Mouse (Mus musculus) brown adipose tissue, adult 24 weeks (tissue): Measurements from ENCODE around the gene Knstrn. TPM values are rescaled to one million over a fixed set of nuclear protein-coding genes. Genes with fewer than 3 reads are reported as not detected.

Experiments used
- H3K27ac ChIP-seq: fragments of 200-500 bp; replicated peaks from 2 replicates; pipeline ENCODE4 v1.5.1; 2012; ENCODE audit warnings: low read depth, mild to moderate bottlenecking, low read length
- H3K4me1 ChIP-seq: fragments of 200-500 bp; 2 replicates; pipeline ENCODE4 v1.6.1; 2012; ENCODE audit warnings: low read length, mixed read lengths; ENCODE audit not compliant: control insufficient read depth, insufficient read depth, insufficient read length
- H3K4me3 ChIP-seq: fragments of 200-500 bp; 2 replicates; pipeline ENCODE4 v1.5.1; 2012; ENCODE audit warnings: low read depth, mild to moderate bottlenecking, low read length, moderate library complexity; ENCODE audit not compliant: insufficient read depth
- polyA plus RNA-seq: library from polyadenylated mRNA; stranded (reverse); fragments of >200 nt; gene quantifications from 2 replicates; pipeline ENCODE4 v1.2.4, GENCODE M21; 2012; ENCODE audit not compliant: missing spikeins, insufficient read depth, insufficient read length

Knstrn gene
- polyA plus RNA-seq, 1 experiment, result 1.5 TPM

DNA sequence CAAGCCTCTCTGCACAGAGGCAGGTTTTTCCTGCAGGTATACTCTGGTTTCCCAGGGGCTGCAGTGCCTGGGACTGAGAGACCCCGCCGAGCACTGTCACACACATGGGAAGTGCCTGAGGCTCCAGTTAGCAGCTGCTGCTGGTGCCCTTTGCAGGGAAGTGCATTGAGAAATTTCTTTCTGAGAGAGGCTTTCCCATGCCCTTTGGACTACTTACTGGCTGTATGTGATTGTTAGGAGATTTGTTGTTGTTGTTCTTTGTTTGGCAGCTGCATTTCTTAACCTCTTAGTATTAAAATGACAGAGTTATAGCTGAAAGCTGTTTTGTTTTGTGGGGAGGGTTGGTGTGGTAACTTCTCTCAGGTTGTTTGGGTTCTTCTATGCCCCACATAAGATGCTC lies 2.9 kb upstream of the Knstrn start:
- Histone ChIP-seq H3K4me3 (no peak overlapping the region), H3K4me1 (no peaks in the 10 kb centered on the region; the same call in 1 of the 2 replicates), H3K27ac (no peak overlapping the region)

DNA sequence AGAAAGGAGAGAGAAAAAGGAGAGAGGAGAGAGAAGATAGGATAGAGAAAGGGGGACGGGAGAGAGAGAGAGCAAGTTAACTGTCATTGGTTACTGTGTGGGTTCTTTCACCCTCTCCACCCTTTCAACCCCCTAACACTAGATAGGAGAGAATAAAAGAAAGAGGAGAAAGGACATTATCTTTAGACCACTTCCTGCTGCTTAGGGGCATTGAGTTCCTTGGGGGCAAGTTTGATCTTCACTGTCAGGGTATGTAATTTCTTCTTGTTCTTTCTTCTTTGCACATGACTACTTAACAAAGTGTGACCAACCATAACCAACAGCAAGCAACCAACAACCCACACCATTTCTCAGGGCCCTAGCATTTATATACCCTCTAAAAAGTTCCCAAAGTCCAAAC lies 1.1 kb upstream of the Knstrn start:
- Histone ChIP-seq H3K27ac (no peak overlapping the region), H3K4me1 (no peaks in the 10 kb centered on the region; the same call in 1 of the 2 replicates), H3K4me3 (no peak overlapping the region)

DNA sequence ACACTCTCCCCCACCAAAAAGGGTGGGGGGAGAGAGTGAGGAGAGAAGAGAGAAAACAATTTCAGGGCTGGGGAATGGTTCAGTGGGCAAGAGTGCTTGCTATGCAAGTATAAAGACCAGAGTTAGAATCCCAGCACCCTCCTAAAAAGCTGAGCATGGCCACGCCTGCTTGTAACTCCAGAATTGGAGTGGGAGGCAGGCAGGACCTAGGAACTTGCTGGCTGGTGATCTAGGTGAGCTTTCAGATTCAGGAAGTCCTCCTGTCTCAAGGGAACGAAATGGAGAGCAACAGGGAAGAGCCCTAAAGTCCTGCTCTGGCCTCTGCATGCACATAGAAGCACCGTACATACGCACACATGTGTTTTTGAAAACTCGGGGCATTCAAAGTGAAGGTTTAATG lies 9.0 kb downstream of the Knstrn start:
- no peaks in the 10 kb centered on the region for H3K4me1 ChIP-seq
- H3K27ac ChIP-seq, result no peak overlapping the region
- H3K4me3 ChIP-seq, result no peak overlapping the region

DNA sequence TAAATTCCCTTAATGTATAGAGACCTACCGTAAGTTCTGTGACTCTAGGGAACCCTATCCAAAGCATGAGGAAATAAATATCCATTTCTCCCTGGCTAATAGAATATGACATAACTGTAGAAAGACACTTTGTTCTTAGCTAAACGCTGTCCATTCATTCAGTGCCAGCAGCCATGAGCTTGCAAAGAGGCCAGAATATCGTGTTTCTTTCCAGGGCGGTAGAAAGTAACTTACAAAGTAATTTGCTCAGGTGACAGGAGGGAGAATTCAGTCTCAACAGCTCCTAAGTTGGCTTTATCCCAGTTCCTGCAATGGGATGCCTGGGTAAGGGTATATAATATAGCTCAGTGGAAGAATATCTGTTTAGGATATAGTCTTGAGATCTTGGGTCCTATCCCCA lies 10.6 kb downstream of the Knstrn start:
- H3K27ac ChIP-seq, result no peak overlapping the region
- no peaks in the 10 kb centered on the region for H3K4me1 ChIP-seq
- H3K4me3 ChIP-seq, result no peak overlapping the region

DNA sequence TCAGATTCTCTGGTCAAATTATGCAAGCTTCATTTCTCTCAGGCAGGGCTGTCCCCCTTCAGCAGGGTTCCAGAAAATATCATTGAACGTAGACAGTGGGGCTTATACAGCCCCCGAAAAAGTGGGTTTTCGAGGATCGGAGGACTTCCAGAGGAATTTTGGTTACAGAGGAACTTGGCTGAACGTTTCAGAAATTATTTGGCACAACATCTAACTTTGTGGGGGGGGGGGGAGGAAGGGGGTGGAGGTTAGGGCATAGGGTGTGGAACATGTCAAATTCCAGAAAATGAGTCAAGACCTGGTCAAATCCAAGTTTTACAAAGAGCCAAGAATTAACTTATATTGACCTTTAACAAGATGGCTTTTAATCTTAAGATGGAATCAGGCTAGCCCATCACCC lies 15.3 kb downstream of the Knstrn start:
- Histone ChIP-seq H3K4me3 (no peak overlapping the region), H3K27ac (no peak overlapping the region), H3K4me1 (no peaks in the 10 kb centered on the region)

DNA sequence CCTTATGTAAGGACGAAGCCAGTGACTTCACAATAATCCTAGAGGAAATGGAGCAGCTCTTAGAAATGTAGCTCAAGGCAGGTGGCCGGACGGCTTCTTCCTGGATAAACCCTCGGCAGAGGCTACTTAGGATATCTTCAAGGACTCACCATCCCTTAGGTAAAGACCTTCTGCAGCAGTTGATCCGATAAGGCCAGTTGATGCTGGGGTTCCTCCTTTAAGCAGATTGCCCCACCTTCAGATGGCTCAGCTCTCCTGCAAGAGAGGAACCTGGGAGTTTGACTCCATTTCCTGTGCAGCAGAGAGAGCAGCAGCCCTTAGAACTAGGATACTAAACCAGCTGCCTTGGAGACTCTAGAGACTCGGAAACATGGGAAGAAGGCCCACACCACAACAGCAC lies 20.3 kb downstream of the Knstrn start:
- H3K27ac ChIP-seq, result no peak overlapping the region
- no peak overlapping the region for H3K4me3 ChIP-seq
- H3K4me1 ChIP-seq, result no peaks in the 10 kb centered on the region

DNA sequence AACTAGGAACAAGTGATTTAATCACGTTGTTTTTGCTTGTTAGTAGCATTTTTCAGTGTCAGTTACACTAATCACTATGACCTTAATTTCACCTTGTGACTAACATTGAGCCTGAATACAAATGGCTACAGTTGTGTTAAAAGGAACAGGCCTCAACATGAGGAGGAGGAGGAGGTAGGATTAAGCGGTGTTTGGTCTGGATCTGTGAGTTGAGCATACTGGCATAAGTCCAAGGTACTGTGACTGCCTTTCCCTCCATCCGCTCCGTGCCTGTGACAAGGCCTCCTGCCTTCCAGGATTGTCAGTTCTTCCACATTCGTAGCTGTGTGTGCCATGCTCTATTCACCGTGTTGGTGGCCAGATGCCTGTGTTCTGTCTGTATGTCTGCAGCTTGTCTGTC lies 21.3 kb downstream of the Knstrn start:
- Histone ChIP-seq H3K27ac (no peak overlapping the region), H3K4me3 (no peak overlapping the region), H3K4me1 (no peaks in the 10 kb centered on the region)

DNA sequence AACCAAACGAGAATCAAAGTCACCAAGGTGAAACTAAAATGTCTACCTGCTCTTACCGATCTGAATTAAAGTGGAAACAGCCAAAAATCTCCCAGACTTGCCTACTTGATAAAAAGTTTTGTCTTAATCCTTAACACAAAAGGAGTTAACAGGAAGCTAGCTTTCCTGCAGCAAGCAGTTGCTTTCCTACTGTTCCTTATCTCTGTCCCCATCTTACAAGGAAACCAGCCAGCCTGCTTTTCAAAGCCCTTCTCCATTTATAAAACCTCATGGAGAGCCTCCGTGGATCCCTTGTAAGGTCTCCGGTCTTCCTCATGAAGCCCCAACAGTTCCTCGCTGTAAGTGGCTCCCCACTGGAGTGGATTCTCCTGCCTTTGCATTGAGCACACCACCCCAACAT lies 24.5 kb downstream of the Knstrn start:
- Histone ChIP-seq H3K4me3 (no peak overlapping the region), H3K4me1 (no peaks in the 10 kb centered on the region)

DNA sequence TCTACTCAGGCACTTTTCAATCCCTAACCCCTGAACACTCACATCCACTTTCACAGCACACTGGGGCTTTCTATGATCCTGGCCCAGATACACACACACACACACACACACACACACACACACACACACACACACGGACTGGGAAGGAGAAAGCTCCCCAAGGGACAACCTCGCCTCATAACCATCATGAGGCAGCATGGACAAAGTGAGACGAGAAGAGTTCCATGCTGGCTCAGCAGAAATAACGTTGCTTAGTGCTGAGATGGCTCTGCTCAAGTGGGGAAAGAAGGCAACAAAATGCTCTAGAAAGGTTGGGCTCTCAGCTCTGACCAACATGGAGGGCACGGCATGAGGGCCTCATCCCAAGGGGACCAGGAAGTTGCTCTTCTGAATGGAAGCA lies 27.4 kb downstream of the Knstrn start:
- Histone ChIP-seq H3K4me3 (no peak overlapping the region), H3K4me1 (no peaks in the 10 kb centered on the region), H3K27ac (no peak overlapping the region)

More for the DNA sequence above, 24.5 kb downstream of the Knstrn start:
- H3K27ac ChIP-seq, result no peak overlapping the region

DNA sequence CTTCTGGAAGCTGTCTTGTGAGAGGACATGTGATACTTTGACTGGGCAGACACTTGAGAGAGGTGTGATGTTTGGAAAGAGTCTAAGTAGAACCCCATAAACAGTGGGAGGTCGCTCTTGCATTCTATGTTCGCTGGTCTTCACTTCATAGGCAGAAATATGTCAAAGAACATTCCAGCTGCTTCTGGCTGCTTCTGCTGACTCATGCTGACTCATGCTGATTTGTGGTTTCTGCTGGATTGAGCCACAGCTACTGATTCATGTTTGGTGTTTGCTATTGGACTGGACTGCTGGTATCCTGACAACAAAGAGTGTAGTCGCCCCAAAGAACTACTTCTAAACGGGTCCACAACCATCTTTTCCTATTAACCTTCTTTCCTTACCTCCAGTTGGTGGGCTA lies 28.0 kb downstream of the Knstrn start:
- Histone ChIP-seq H3K4me1 (no peaks in the 10 kb centered on the region), H3K27ac (no peak overlapping the region), H3K4me3 (no peak overlapping the region)

DNA sequence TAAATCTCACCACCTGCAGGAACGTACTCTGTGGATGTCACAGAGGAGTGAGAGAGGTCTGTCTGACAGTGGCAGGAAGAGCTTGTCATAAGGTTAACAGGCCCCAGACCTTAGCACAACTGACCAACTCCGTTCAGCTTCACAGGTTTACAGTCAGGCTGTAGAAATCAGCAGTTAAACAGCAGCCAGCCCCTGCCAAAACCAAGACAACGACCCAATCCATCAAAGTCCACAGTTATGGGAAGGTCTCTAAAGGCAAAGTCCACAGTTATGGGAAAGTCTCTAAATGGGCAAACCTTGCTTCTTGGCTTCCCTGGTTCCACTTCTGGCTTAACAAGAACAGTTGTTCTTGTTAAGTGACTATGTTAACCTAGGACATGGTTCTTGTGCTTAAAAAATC lies 30.6 kb downstream of the Knstrn start:
- Histone ChIP-seq H3K4me3 (no peak overlapping the region), H3K27ac (no peak overlapping the region), H3K4me1 (no peaks in the 10 kb centered on the region)

DNA sequence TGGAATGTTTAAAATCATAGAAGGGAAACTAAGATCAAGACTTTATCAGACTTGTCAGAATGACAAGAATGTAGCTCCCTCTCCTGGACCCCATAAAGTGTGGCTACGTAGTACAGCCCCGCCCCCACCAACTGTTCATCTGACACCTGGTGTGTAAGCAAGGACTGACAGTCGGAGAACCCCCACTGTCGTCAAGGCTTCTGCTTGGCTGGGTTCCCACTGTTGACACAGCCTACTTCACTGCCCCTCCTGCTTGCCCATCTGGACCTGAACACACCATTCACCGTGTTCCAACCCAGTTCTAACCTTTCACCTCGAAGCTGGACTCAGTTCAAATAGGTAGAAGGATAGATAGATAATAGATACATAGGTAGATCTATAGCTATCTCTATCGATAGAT lies 32.4 kb downstream of the Knstrn start:
- no peak overlapping the region for H3K27ac ChIP-seq
- H3K4me3 ChIP-seq, result no peak overlapping the region

DNA sequence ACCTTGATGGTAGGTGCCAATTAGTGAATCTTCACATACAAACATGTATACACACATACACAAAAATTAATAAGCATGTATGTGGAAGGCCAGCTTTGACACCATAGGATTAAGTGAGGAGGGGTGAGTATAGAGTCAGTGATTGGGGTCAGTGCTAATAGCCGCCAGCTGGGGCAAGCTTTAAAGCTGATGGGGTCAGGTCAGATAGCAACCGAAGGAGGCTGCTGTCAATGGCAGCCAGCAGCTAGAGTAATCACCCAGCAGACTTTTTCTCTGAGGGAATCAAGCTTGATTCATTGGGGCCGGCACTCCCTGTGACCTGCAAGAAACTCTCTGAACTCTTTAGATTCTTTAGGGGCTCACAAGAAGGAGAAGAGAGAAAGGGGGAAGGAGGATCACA lies 38.0 kb downstream of the Knstrn start:
- no peaks in the 10 kb centered on the region for H3K4me1 ChIP-seq
- no peak overlapping the region for H3K4me3 ChIP-seq
- no peak overlapping the region for H3K27ac ChIP-seq

More for the DNA sequence above, 32.4 kb downstream of the Knstrn start:
- no peaks in the 10 kb centered on the region for H3K4me1 ChIP-seq

DNA sequence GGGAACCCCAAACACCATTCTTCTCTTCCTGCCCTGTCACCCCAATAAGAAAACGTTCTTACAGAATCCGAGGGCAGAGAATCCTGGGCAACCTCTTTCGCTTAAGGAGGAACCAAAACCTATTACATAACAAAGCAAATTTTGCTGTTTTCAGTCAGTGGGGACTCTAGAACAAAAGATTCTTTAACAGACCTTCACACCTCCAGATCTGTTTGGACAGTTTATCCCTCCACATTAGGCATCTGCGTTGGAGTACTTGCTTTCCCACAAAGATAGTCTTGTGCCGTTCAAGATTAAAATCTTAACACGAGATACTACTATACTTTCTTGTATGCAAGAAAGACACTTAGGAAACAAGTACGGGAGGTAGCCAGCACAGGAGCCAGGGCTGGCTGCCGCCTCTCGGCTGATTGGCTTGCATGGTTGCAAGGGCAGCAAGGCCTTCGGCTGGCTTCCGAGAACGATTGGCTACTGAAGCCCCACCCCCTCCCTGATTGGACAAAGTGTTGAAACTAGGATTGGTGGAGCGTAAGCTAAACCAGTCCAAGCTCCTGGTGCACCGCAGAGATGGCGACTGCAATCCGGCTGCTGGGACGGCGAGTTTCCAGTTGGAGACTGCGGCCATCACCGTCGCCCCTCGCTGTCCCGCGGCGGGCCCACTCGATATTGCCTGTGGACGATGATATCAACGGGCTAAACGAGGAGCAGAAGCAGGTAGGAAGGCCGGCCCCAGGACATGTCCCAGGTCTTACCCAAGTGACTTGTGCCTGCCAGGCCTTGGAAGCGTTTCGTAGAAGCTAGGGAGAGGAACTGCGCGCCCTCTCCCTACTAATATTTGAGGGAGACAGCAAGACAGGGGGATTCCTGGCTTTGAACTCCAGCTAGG lies 47.9 kb downstream of the Knstrn start, which contains the start of gene Ivd:
Gene Ivd, plus strand, starts transcription at position 501 of the 886 bp plus-strand sequence.
- Histone ChIP-seq H3K27ac (peak within 1 kb of the TSS; percentile 40; the same call in 1 of the 2 replicates), H3K4me1 (no peaks in the 10 kb centered on the region), H3K4me3 (peak within 1 kb of the TSS; percentile 89)

DNA sequence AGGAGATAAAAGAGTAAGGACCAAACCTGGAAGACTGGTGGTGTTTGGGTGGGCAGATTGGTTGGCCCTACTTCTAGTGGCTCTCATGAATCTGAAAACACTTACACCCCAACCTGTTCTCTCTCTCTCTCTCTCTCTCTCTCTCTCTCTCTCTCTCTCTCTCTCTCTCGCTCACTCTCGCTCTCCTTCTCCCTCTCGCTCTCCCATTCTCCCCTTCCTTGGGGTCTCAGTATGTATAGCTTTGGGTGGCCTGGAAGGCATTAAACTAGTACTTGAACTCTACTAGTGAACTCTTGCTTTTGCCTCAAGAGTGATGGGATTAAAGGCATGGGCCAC lies 48.5 kb downstream of the Knstrn start:
- H3K4me1 ChIP-seq, result no peaks in the 10 kb centered on the region
- H3K27ac ChIP-seq, result no peak overlapping the region
- peak overlapping the region; percentile 89 for H3K4me3 ChIP-seq

DNA sequence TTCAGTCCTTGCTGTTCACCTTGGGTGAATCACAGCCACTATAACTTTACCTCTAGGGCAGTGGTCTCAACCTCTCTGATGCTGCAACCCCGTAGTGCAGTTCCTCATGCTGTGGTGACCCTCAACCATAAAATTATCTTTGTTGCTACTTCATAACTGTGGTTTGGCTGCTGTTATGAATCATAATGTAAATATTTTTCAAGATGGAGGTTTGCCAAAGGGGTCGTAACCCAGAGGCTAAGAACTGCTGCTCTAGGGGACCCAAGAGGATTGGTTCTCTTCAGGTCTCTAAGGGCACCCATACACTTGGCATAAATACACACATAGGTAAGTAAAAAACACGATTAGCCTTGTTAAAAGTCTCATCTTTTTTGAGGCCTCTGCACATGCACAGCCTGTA lies 56.8 kb downstream of the Knstrn start:
- H3K4me1 ChIP-seq, result no peaks in the 10 kb centered on the region
- H3K4me3 ChIP-seq, result no peak overlapping the region
- no peak overlapping the region for H3K27ac ChIP-seq
